Mouse (Mus musculus): ENCODE measurements around the gene Abhd6.

DNA sequence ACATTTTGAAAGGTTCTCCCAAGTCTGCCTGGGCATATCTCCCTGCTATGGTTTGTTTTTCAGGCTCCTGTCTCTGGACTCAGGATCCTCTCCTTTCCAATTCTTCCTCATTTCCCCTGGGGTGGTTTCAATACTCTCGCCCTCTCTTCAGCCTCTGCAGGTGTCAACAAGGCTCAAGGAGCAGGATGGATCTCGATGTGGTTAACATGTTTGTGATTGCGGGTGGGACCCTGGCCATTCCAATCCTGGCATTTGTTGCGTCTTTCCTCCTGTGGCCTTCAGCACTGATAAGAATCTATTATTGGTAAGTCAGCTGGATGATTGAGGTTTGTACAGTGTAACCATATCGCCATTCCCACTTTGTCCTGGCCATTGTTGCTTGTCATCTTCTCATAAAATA is 25.4 kb downstream of the Abhd6 start:
- TF ChIP-seq CTCF (IDR thresholded peaks at IDR 0.05; ENCODE audit: insufficient read depth, low read length) = no peak
- no peak for TF ChIP-seq POLR2A (IDR thresholded peaks at IDR 0.05; ENCODE audit: borderline replicate concordance, extremely low read depth, low read depth, low read length)

Measured in lung, adult 2 months (tissue).